Mouse (Mus musculus) lung, postnatal 36 days (tissue): ENCODE measurements around the gene Ccr1.

ENCODE experiments used
- DNase-seq: peaks from one replicate; pipeline ENCODE4 v3.0.0; 2022; ENCODE audit warnings: mixed read lengths

Ccr1 gene

GRCm38 (mm10) chr9:123925101-123925946 is 43.2 kb downstream of the Ccr1 start:
- DNase-seq = peak; percentile 84

- DNase-seq = peak; percentile 93
Observed at GRCm38 (mm10) chr9:123924589-123925066, 43.9 kb downstream of the Ccr1 start.

- peak; percentile 87 for DNase-seq
Observed at GRCm38 (mm10) chr9:123924035-123924434, 44.5 kb downstream of the Ccr1 start.

- peak; percentile 52 for DNase-seq
Observed at GRCm38 (mm10) chr9:123923146-123923991, 45.1 kb downstream of the Ccr1 start.
